Mouse (Mus musculus) stomach, postnatal 0 days (tissue): ENCODE measurements around the gene Apbb1.

Experiments used
- CTCF ChIP-seq: IDR thresholded peaks from 2 replicates; pipeline ENCODE4 v1.5.1; 2016; ENCODE audit warnings: antibody characterized with exemption, low read depth, mild to moderate bottlenecking, moderate library complexity
- EP300 ChIP-seq: optimal IDR thresholded peaks from 2 replicates; pipeline ENCODE3; 2016; ENCODE audit warnings: antibody characterized with exemption

GRCm38 (mm10) chr7:105520201-105520600 lies 61.3 kb downstream of the Apbb1 start:
- TF ChIP-seq CTCF (no peak), EP300 (no peak)
